Mouse (Mus musculus) CD4-positive, CD25-positive, alpha-beta regulatory T cell, adult 4 months (primary cell): ENCODE measurements around the gene Tex22. TPM values are rescaled to one million over a fixed set of nuclear protein-coding genes. Genes with fewer than 3 reads are reported as not detected.

Source experiments
- polyA plus RNA-seq, 2 experiments: library from polyadenylated mRNA; unstranded; fragments of 100-300 nt; shearing (Covaris generic); gene quantifications; one replicate each; pipeline ENCODE4 v1.2.1; 2017

The Tex22 gene
- polyA plus RNA-seq, 2 experiments from 2014 or later, result not detected

Other genes with a start within 250 kb of the Tex22 start
- 10 to 100 TPM; 70.5 to 85.8 TPM for gene Cdca4, start 245.1 kb upstream of the Tex22 start, polyA plus RNA-seq
- gene Gpr132, start 206.3 kb upstream of the Tex22 start, polyA plus RNA-seq, result 100 to 1,000 TPM in 1 of 2 experiments, 10 to 100 TPM in 1; 79.5 to 107 TPM
- 1 to 10 TPM; 1.1 to 2.0 TPM for gene Jag2, start 144.7 kb upstream of the Tex22 start, polyA plus RNA-seq
- gene Nudt14, start 132.4 kb upstream of the Tex22 start, polyA plus RNA-seq, result 10 to 100 TPM; 38.1 to 42.5 TPM
- 1 to 10 TPM; 7.8 to 8.7 TPM for gene Btbd6, start 98.0 kb upstream of the Tex22 start, polyA plus RNA-seq
- gene Brf1, start 73.8 kb upstream of the Tex22 start, polyA plus RNA-seq, result 10 to 100 TPM; 26.9 to 32.7 TPM
- gene Pacs2, start 60.0 kb upstream of the Tex22 start, polyA plus RNA-seq, result 1 to 10 TPM; 5.8 to 7.3 TPM
- gene Mta1, start 23.8 kb downstream of the Tex22 start, polyA plus RNA-seq, result 10 to 100 TPM in 1 of 2 experiments, 1 to 10 TPM in 1; 9.6 to 15.1 TPM
- 1 to 10 TPM; 5.7 to 6.9 TPM for gene Crip2, start 65.7 kb downstream of the Tex22 start, polyA plus RNA-seq
- 1,000 to 10,000 TPM in 1 of 2 experiments, 100 to 1,000 TPM in 1; 784 to 1,045 TPM for gene Crip1, start 71.8 kb downstream of the Tex22 start, polyA plus RNA-seq
- 1 to 10 TPM; 1.5 to 3.3 TPM for gene Tedc1, start 81.9 kb downstream of the Tex22 start, polyA plus RNA-seq
- not detected for gene Tmem121, start 111.4 kb downstream of the Tex22 start, polyA plus RNA-seq